Mouse (Mus musculus) intestine, embryonic 15.5 days (tissue): ENCODE data around the gene Ubap1. TPM values are rescaled to one million over a fixed set of nuclear protein-coding genes. Genes with fewer than 3 reads are reported as not detected.

ENCODE experiments used
- ATAC-seq: fragments of 200-750 bp; cut with Nextera tagmentation; 2 replicates; pipeline ENCODE4 v1.8.0; 2017; ENCODE audit warnings: moderate TSS enrichment, moderate library complexity
- H3K27ac ChIP-seq: fragments of 300-500 bp; sonication (generic); 2 replicates; pipeline ENCODE4 v1.5.1; 2015; ENCODE audit warnings: mild to moderate bottlenecking, inconsistent platforms
- H3K27me3 ChIP-seq: fragments of 300-500 bp; sonication (generic); replicated peaks from 2 replicates; pipeline ENCODE4 v1.6.1; 2015; ENCODE audit warnings: inconsistent platforms
- H3K36me3 ChIP-seq: fragments of 300-500 bp; sonication (generic); 2 replicates; pipeline ENCODE4 v1.6.1; 2015; ENCODE audit warnings: inconsistent platforms
- H3K4me1 ChIP-seq: fragments of 300-500 bp; sonication (generic); replicated peaks from 2 replicates; pipeline ENCODE4 v1.6.1; 2015; ENCODE audit warnings: inconsistent platforms
- H3K4me2 ChIP-seq: fragments of 300-500 bp; sonication (generic); replicated peaks from 2 replicates; pipeline ENCODE4 v1.6.1; 2015; ENCODE audit warnings: mild to moderate bottlenecking, inconsistent platforms
- H3K4me3 ChIP-seq: fragments of 300-500 bp; sonication (generic); replicated peaks from 2 replicates; pipeline ENCODE4 v1.5.1; 2015; ENCODE audit warnings: inconsistent platforms
- H3K9ac ChIP-seq: fragments of 300-500 bp; sonication (generic); 2 replicates; pipeline ENCODE4 v1.6.1; 2015; ENCODE audit warnings: inconsistent platforms
- H3K9me3 ChIP-seq: fragments of 300-500 bp; sonication (generic); 2 replicates; pipeline ENCODE4 v1.6.1; 2016; ENCODE audit warnings: inconsistent platforms
- WGBS: fragments of 180-500 bp; shearing (Covaris S2); methylation state at CpG from one replicate; pipeline ENCODE4 v1.1.7; 2015; 5-methylcytosine and 5-hydroxymethylcytosine counted together
- polyA plus RNA-seq: library from polyadenylated mRNA; unstranded; fragments of >200 nt; fragmentation: Nextera tagmentation; extraction: Ambion mirVana; gene quantifications from 2 replicates; pipeline ENCODE4 v1.2.1, GENCODE M21; 2015

Ubap1 gene
- polyA plus RNA-seq, 1 experiment from 2014 or later: 56.5 TPM

DNA sequence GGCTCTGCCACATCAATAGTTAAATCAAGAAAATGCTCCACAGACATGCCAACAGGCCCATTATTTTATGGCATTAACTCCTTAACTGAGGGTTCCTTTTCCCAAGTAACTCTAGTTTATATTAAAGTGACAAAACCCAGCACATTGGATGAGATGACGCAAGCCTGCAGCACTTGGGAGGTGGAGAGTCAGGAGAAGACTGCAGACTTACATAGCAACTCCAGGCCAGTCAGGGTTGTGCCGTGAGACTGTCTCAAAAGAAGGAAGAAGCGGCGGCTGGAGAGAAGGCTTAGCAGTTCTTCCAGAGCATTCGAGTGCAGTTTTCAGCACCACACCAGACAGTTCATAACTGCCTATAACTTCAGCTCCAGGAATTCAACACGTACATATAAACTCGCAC is 10.6 kb downstream of the Ubap1 start:
- H3K9me3 ChIP-seq: no peaks in the 10 kb centered on the region
- H3K36me3 ChIP-seq: peaks cover 4% of the 10 kb centered on the region; the same call in 1 of the 2 replicates
- H3K4me3 ChIP-seq: no peak overlapping the region
- no peak overlapping the region for H3K27ac ChIP-seq
- H3K9ac ChIP-seq: no peak overlapping the region
- H3K4me1 ChIP-seq: no peaks in the 10 kb centered on the region
- H3K27me3 ChIP-seq: no peaks in the 10 kb centered on the region
- 75% methylated on average over 7 of the region's 7 CpGs for WGBS
- no peak for ATAC-seq
- no peak overlapping the region for H3K4me2 ChIP-seq

- Histone ChIP-seq H3K27ac (no peak overlapping the region), H3K9me3 (no peaks in the 10 kb centered on the region), H3K4me3 (no peak overlapping the region), H3K4me2 (no peak overlapping the region), H3K9ac (no peak overlapping the region), H3K4me1 (no peaks in the 10 kb centered on the region), H3K27me3 (no peaks in the 10 kb centered on the region), H3K36me3 (no peaks in the 10 kb centered on the region)
- ATAC-seq: no peak
- 92% methylated on average over 3 of the region's 3 CpGs for WGBS
Measured at GRCm38 (mm10) chr4:41361059-41361458, 12.3 kb downstream of the Ubap1 start.

DNA sequence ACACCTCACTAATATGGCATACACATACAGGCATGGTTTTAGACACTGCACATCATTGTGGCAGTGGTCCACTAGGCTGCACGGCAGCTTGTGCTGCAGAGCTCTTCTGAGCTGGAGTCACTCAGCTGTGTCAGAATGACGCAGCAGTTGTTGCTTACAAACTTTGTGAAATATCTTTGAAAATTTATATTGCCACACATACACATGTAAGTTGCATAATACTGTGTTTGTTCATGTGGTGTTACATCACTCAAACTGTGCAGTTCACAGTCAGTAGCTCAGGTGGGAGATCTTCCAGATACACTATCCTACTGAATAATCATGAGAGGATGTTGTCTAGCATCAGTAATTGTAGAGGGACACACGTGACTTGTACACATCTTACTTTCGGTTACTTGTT is 19.4 kb downstream of the Ubap1 start:
- Histone ChIP-seq H3K27ac (no peak overlapping the region), H3K4me2 (no peak overlapping the region), H3K4me3 (no peak overlapping the region), H3K36me3 (peaks cover 4% of the 10 kb centered on the region; the same call in 1 of the 2 replicates), H3K9ac (no peak overlapping the region), H3K4me1 (no peaks in the 10 kb centered on the region), H3K27me3 (no peaks in the 10 kb centered on the region), H3K9me3 (no peaks in the 10 kb centered on the region)
- 91% methylated on average over 4 of the region's 4 CpGs for WGBS
- ATAC-seq: no peak

- no peak overlapping the region for H3K4me3 ChIP-seq
- no peaks in the 10 kb centered on the region for H3K9me3 ChIP-seq
- no peak overlapping the region for H3K4me2 ChIP-seq
- H3K27ac ChIP-seq: no peak overlapping the region
- H3K36me3 ChIP-seq: peaks cover 7% of the 10 kb centered on the region
- no peak overlapping the region for H3K9ac ChIP-seq
- WGBS: 90% methylated on average over 9 of the region's 9 CpGs
- no peaks in the 10 kb centered on the region for H3K4me1 ChIP-seq
- ATAC-seq: no peak
- H3K27me3 ChIP-seq: no peaks in the 10 kb centered on the region
Measured at GRCm38 (mm10) chr4:41369702-41370437, 21.1 kb downstream of the Ubap1 start.

GRCm38 (mm10) chr4:41377567-41377966 is 28.8 kb downstream of the Ubap1 start:
- Histone ChIP-seq H3K27me3 (no peaks in the 10 kb centered on the region), H3K4me1 (no peaks in the 10 kb centered on the region), H3K9me3 (no peaks in the 10 kb centered on the region), H3K9ac (no peak overlapping the region), H3K4me2 (no peak overlapping the region), H3K27ac (no peak overlapping the region), H3K36me3 (peaks cover 48% of the 10 kb centered on the region), H3K4me3 (no peak overlapping the region)
- no peak for ATAC-seq

- 86% methylated on average over 5 of the region's 5 CpGs for WGBS
Measured at GRCm38 (mm10) chr4:41381213-41381950, 32.6 kb downstream of the Ubap1 start.

DNA sequence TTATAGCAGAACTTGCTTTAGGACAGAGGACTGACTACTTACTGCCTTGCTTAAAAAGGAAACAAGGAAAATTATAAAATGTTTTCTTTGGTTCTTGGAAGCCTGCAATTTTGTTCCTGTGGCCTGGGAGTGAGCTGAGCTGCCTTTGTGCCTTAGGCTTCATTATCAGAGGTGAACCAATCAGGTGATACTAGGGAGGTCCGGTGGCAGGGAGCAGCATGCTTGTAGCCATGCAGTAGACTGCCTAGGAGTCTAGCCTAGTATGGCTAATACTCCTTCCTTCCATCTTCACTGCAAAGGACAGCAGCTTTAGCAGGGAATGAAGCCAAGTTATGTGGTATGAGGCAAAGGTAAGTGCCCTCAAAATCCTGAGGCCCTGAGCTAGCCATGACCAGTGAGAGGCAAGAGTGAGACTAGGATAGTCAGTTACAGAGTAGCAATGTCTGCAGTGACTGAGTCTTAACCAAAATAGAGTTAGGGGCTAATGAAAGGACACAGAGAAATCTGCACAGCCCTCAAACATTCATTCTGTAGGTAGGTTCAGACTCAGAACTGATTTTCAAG is 37.7 kb downstream of the Ubap1 start:
- no peaks in the 10 kb centered on the region for H3K27me3 ChIP-seq
- no peak overlapping the region for H3K4me2 ChIP-seq
- H3K4me3 ChIP-seq: no peak overlapping the region
- no peak for ATAC-seq
- H3K36me3 ChIP-seq: peaks cover 26% of the 10 kb centered on the region
- H3K9ac ChIP-seq: no peak overlapping the region
- no peaks in the 10 kb centered on the region for H3K4me1 ChIP-seq
- H3K9me3 ChIP-seq: no peaks in the 10 kb centered on the region
- no peak overlapping the region for H3K27ac ChIP-seq
- 67% methylated on average over 1 of the region's 1 CpGs for WGBS

More at GRCm38 (mm10) chr4:41381213-41381950, 32.6 kb downstream of the Ubap1 start:
- no peak for ATAC-seq
- Histone ChIP-seq H3K4me1 (no peaks in the 10 kb centered on the region), H3K27me3 (no peaks in the 10 kb centered on the region), H3K4me2 (no peak overlapping the region), H3K9me3 (no peaks in the 10 kb centered on the region), H3K4me3 (no peak overlapping the region), H3K27ac (no peak overlapping the region), H3K36me3 (peaks cover 37% of the 10 kb centered on the region), H3K9ac (no peak overlapping the region)

GRCm38 (mm10) chr4:41387755-41388469 is 39.1 kb downstream of the Ubap1 start:
- Histone ChIP-seq H3K4me1 (no peaks in the 10 kb centered on the region), H3K36me3 (peaks cover 21% of the 10 kb centered on the region; the same call in 1 of the 2 replicates), H3K4me2 (no peak overlapping the region), H3K27ac (no peak overlapping the region), H3K9me3 (no peaks in the 10 kb centered on the region), H3K4me3 (no peak overlapping the region), H3K9ac (no peak overlapping the region), H3K27me3 (no peaks in the 10 kb centered on the region)
- WGBS: 68% methylated on average over 7 of the region's 7 CpGs
- ATAC-seq: peak; percentile 78

DNA sequence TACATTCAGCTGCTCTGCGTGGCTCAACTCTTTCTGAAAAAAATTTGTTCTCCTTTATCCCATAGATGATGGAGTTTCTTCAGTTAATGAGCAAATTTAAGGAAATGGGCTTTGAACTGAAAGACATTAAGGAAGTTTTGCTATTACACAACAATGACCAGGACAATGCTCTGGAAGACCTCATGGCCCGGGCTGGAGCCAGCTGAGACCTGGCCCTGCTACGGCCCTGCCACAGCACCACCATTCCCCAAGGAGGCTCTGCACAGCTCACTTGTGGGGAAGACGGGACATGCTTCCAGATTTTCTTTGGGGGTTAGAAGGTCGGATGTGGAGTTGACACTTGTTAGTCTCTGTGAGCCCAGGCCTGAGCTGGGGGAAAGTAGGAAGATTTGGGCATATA is 39.8 kb downstream of the Ubap1 start:
- Histone ChIP-seq H3K36me3 (peaks cover 27% of the 10 kb centered on the region), H3K27ac (no peak overlapping the region), H3K4me1 (no peaks in the 10 kb centered on the region), H3K9me3 (no peaks in the 10 kb centered on the region), H3K9ac (no peak overlapping the region), H3K4me2 (no peak overlapping the region), H3K4me3 (no peak overlapping the region), H3K27me3 (no peaks in the 10 kb centered on the region)
- 77% methylated on average over 5 of the region's 5 CpGs for WGBS
- no peak for ATAC-seq

GRCm38 (mm10) chr4:41389240-41389639 is 40.4 kb downstream of the Ubap1 start:
- no peak overlapping the region for H3K27ac ChIP-seq
- no peak overlapping the region for H3K4me3 ChIP-seq
- no peak for ATAC-seq
- H3K36me3 ChIP-seq: peaks cover 33% of the 10 kb centered on the region
- no peaks in the 10 kb centered on the region for H3K27me3 ChIP-seq
- no peak overlapping the region for H3K4me2 ChIP-seq
- no peaks in the 10 kb centered on the region for H3K4me1 ChIP-seq
- WGBS: 92% methylated on average over 5 of the region's 5 CpGs
- H3K9me3 ChIP-seq: no peaks in the 10 kb centered on the region
- H3K9ac ChIP-seq: no peak overlapping the region

DNA sequence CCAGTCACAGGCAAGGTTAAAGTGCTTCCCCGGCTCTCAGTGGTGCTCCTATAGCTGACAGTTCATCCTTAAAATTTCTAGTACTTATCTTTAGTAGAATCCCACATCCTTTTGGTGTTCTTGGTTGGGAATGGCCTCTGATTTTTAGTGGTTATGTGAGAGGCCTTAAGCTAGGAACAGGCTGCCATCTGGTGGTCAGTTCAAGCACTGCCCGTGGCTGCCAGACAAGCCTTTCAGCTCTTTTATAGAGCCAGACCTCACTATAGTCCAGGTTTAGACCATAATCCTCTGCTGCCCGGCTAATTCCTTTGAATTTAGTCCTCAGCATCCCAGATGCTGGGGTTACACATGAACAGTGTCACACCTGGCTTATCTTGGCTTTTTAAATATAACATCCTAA is 41.3 kb downstream of the Ubap1 start:
- ATAC-seq: peak; percentile 46; the same call in 1 of the 2 replicates

GRCm38 (mm10) chr4:41391015-41391414 is 42.2 kb downstream of the Ubap1 start:
- Histone ChIP-seq H3K9ac (no peak overlapping the region), H3K27ac (no peak overlapping the region), H3K9me3 (no peaks in the 10 kb centered on the region), H3K36me3 (peaks cover 37% of the 10 kb centered on the region), H3K4me2 (no peak overlapping the region), H3K27me3 (no peaks in the 10 kb centered on the region), H3K4me3 (no peak overlapping the region), H3K4me1 (no peaks in the 10 kb centered on the region)
- 87% methylated on average over 2 of the region's 2 CpGs for WGBS
- no peak for ATAC-seq

More for the DNA sequence above, 41.3 kb downstream of the Ubap1 start:
- WGBS: 25% methylated on average over 3 of the region's 3 CpGs
- Histone ChIP-seq H3K27ac (no peak overlapping the region), H3K27me3 (no peaks in the 10 kb centered on the region), H3K9ac (no peak overlapping the region), H3K4me1 (no peaks in the 10 kb centered on the region), H3K9me3 (no peaks in the 10 kb centered on the region), H3K4me2 (no peak overlapping the region), H3K36me3 (peaks cover 38% of the 10 kb centered on the region), H3K4me3 (no peak overlapping the region)
